Mouse (Mus musculus) hindbrain, embryonic 11.5 days (tissue): ENCODE data around the gene Sphk2. TPM values are rescaled to one million over a fixed set of nuclear protein-coding genes. Genes with fewer than 3 reads are reported as not detected.

Experiments used
- ATAC-seq: fragments of 200-750 bp; cut with Nextera tagmentation; 2 replicates; pipeline ENCODE4 v1.8.0; 2017; ENCODE audit warnings: mild to moderate bottlenecking, moderate TSS enrichment, moderate library complexity; ENCODE audit not compliant: low FRiP score
- DNase-seq: peaks from one replicate; pipeline ENCODE4 v3.0.0-alpha.2; 2015; ENCODE audit warnings: low spot score
- H3K27ac ChIP-seq: fragments of 300-500 bp; sonication (generic); 2 replicates; pipeline ENCODE4 v1.5.1; 2014; ENCODE audit warnings: mild to moderate bottlenecking, low read depth, low read length
- H3K27me3 ChIP-seq: fragments of 300-500 bp; sonication (generic); 2 replicates; pipeline ENCODE4 v1.6.1; 2014; ENCODE audit warnings: mild to moderate bottlenecking, low read length, moderate library complexity, mixed read lengths; ENCODE audit not compliant: control insufficient read depth, insufficient read depth
- H3K36me3 ChIP-seq: fragments of 300-500 bp; sonication (generic); 2 replicates; pipeline ENCODE4 v1.6.1; 2014; ENCODE audit warnings: mild to moderate bottlenecking, low read length, moderate library complexity, mixed read lengths; ENCODE audit not compliant: control insufficient read depth, insufficient read depth
- H3K4me1 ChIP-seq: fragments of 300-500 bp; sonication (generic); replicated peaks from 2 replicates; pipeline ENCODE4 v1.6.1; 2014; ENCODE audit warnings: low read length, mixed read lengths; ENCODE audit not compliant: control insufficient read depth, insufficient read depth
- H3K4me2 ChIP-seq: fragments of 300-500 bp; sonication (generic); replicated peaks from 2 replicates; pipeline ENCODE4 v1.6.1; 2014; ENCODE audit warnings: mild to moderate bottlenecking, low read depth, low read length
- H3K4me3 ChIP-seq: fragments of 300-500 bp; sonication (generic); 2 replicates; pipeline ENCODE4 v1.5.1; 2014; ENCODE audit warnings: low read depth, low read length
- H3K9ac ChIP-seq: fragments of 300-500 bp; sonication (generic); 2 replicates; pipeline ENCODE4 v1.6.1; 2014; ENCODE audit warnings: low read depth, low read length
- H3K9me3 ChIP-seq: fragments of 300-500 bp; sonication (generic); 2 replicates; pipeline ENCODE4 v1.6.1; 2016; ENCODE audit warnings: low read length; ENCODE audit not compliant: control insufficient read depth
- WGBS: fragments of 180-500 bp; shearing (Covaris S2); extraction: QIAGEN DNeasy Blood & Tissue Kit; methylation state at CpG from one replicate; pipeline ENCODE4 v1.1.7; 2014; 5-methylcytosine and 5-hydroxymethylcytosine counted together
- polyA plus RNA-seq: library from polyadenylated mRNA; unstranded; fragments of >200 nt; fragmentation: Nextera tagmentation; extraction: Ambion mirVana; gene quantifications from 2 replicates; pipeline ENCODE4 v1.2.1, GENCODE M21; 2014

The Sphk2 gene
- polyA plus RNA-seq, 1 experiment from 2014 or later, result 13.6 TPM

DNA sequence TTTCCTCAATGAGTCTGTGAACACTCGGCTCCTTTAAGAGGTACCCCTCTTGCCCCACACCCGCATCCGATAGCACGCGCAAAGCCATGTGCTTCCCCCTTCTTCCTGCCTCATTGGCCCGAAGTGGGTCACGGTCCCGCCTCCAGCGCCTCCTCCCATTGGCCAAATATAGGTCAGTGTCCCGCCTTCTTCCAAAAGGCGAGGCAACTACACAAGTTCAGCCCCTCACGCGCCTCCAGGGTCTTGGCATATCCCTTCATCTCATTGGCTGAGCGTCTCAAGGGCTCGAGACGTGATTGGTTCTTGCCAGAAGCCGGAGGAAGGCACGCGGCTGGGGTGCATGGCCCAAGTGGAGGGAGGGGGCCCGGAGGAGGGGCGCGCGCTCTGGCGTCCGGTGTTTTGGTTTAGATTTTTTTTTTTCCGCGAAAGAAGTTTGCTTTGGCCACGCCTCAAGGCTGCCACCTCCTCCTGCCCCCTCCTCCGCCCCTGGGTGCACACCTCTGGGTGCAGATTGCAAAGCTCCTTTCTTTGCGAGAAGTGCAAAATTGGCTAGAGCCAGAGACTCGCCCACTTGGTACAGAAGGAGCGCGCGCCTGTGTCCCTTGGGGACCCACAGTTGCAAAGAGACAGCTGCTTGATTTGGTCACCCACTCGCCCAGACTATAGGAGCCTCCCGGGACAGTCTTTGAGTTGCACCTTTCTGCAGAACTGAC is 12.9 kb downstream of the Sphk2 start, which contains the start of gene Dbp:
Gene Dbp, plus strand, starts transcription at position 359 of the 713 bp plus-strand sequence.
- no peaks in the 10 kb centered on the region for H3K36me3 ChIP-seq
- peak within 1 kb of the TSS; percentile 95 for H3K4me2 ChIP-seq
- H3K4me1 ChIP-seq, result peaks cover 46% of the 10 kb centered on the region
- ATAC-seq (peak; percentile 83), DNase-seq (peak; percentile 98)
- peak within 1 kb of the TSS; percentile 54 for H3K4me3 ChIP-seq
- WGBS, result under 1% methylated on average over 35 of the region's 36 CpGs
- H3K9me3 ChIP-seq, result no peaks in the 10 kb centered on the region
- H3K27me3 ChIP-seq, result peaks cover 7% of the 10 kb centered on the region
- H3K27ac ChIP-seq, result peak within 1 kb of the TSS; percentile 81
- H3K9ac ChIP-seq, result peak within 1 kb of the TSS; percentile 50; the same call in 1 of the 2 replicates

- Histone ChIP-seq H3K9me3 (no peaks in the 10 kb centered on the region), H3K27ac (peak overlapping the region; percentile 81), H3K36me3 (no peaks in the 10 kb centered on the region), H3K4me3 (peak overlapping the region; percentile 39), H3K4me1 (peaks cover 39% of the 10 kb centered on the region), H3K4me2 (peak overlapping the region; percentile 95), H3K9ac (peak overlapping the region; percentile 50; the same call in 1 of the 2 replicates), H3K27me3 (peaks cover 13% of the 10 kb centered on the region)
- DNase-seq (peak; percentile 80), ATAC-seq (peak; percentile 62)
- 1% methylated on average over 13 of the region's 13 CpGs for WGBS
These were observed 13.7 kb downstream of the Sphk2 start for GRCm38 (mm10) chr7:45704046-45704559.

DNA sequence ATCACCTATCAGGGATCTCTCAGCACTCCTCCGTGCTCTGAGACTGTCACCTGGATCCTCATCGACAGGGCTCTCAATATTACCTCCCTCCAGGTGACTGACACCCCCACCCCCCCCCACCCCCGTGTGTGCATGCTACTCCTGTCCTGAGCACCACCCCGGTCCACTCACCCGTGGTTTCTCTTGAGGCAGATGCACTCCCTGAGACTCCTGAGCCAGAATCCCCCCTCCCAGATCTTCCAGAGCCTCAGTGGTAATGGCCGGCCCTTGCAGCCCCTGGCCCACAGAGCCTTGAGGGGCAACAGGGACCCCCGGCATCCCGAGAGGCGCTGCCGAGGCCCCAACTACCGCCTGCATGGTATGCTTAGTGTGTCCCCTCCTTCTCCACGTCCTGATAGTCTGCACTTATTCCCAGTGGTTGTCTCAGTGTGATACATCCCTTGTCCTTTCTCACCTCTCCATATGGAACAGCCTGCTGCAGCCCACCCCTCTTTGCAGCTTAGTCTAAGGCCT is 14.2 kb downstream of the Sphk2 start:
- peak overlapping the region; percentile 39 for H3K4me3 ChIP-seq
- peak overlapping the region; percentile 95 for H3K4me2 ChIP-seq
- H3K27me3 ChIP-seq, result peaks cover 18% of the 10 kb centered on the region
- H3K36me3 ChIP-seq, result no peaks in the 10 kb centered on the region
- peaks cover 35% of the 10 kb centered on the region for H3K4me1 ChIP-seq
- 45% methylated on average over 12 of the region's 12 CpGs for WGBS
- no peaks in the 10 kb centered on the region for H3K9me3 ChIP-seq
- H3K9ac ChIP-seq, result peak overlapping the region; percentile 50; the same call in 1 of the 2 replicates
- ATAC-seq (no peak), DNase-seq (no peak)
- peak overlapping the region; percentile 81 for H3K27ac ChIP-seq

DNA sequence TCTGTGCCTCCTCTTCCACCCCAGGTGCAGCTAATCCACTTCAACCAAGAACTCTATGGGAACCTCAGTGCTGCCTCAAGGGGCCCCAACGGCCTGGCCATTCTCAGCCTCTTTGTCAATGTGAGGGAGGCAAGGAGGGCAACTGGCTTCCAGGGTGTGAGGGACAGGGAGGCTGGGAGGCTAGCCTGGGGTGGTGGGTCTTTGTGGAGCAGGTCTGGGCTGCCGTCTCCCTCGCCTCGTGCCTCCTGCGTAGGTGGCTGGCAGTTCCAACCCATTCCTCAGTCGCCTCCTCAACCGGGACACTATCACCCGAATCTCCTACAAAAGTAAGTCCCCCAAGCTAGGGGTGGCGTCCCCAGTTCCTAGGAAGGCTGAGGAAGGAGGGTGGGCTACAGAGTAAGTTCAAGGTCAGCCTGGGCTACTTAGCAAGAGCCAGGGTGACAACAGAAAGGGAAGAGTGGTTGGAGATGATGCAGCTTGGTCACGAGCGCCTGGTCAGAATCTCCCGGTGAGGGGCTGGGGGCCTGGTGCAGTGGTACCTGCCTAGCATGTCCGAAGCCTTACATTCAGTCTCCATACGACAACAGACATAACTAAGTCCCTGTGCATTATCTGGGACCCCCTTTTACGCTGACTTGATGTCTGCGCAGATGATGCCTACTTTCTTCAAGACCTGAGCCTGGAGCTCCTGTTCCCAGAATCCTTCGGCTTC is 14.8 kb downstream of the Sphk2 start:
- Histone ChIP-seq H3K27me3 (peaks cover 20% of the 10 kb centered on the region), H3K9ac (no peak overlapping the region), H3K9me3 (no peaks in the 10 kb centered on the region), H3K4me2 (no peak overlapping the region), H3K27ac (no peak overlapping the region), H3K4me1 (peaks cover 30% of the 10 kb centered on the region), H3K4me3 (no peak overlapping the region), H3K36me3 (no peaks in the 10 kb centered on the region)
- ATAC-seq, result no peak
- no peak for DNase-seq
- WGBS, result 89% methylated on average over 17 of the region's 17 CpGs

DNA sequence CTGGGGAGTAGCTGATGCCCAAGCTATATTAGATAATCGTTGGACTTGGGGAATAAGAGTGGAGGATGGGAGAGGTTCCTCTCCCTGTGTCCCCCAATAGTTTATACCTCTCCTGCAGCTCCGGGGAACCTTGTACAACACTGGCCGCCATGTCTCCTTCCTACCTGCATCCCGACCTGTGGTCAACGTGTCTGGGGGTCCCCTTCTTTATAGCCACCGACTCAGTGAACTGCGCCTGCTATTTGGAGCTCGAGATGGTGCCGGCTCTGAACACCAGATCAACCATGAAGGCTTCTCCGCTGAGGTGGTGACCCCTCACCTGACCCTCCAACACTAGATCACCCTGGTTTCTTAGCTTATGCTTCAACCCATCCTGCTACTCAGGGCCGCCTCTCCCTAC is 15.5 kb downstream of the Sphk2 start:
- H3K4me1 ChIP-seq, result peaks cover 24% of the 10 kb centered on the region
- 90% methylated on average over 11 of the region's 11 CpGs for WGBS

DNA sequence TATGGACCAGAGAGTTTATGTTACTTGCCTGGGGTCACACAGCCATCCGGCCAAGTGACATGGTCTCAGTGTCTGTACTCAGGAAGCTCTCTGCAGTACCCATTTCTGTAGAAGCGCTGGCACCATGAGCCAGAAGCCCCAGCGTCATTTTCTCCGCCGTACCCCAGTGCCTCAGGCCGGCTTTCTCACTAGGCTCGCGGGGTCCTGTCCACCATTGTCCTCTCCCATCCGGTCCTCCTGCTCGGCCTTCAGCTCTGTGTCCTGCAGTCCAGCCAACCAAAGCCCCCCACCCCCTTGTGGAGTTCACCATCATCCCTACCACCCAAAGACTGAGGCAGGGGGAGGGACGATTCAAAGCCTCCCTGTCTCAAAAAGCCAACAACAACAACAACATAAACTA is 16.2 kb downstream of the Sphk2 start:
- H3K9ac ChIP-seq, result no peak overlapping the region

More for the DNA sequence above, 15.5 kb downstream of the Sphk2 start:
- Histone ChIP-seq H3K27me3 (peaks cover 20% of the 10 kb centered on the region), H3K9ac (no peak overlapping the region), H3K27ac (no peak overlapping the region), H3K4me2 (no peak overlapping the region), H3K4me3 (no peak overlapping the region), H3K9me3 (no peaks in the 10 kb centered on the region), H3K36me3 (no peaks in the 10 kb centered on the region)
- DNase-seq (no peak), ATAC-seq (no peak)

GRCm38 (mm10) chr7:45701072-45701471 is 16.7 kb downstream of the Sphk2 start:
- H3K27me3 ChIP-seq, result peaks cover 20% of the 10 kb centered on the region
- peaks cover 18% of the 10 kb centered on the region for H3K4me1 ChIP-seq
- H3K9ac ChIP-seq, result peak overlapping the region; percentile 46; the same call in 1 of the 2 replicates
- H3K4me2 ChIP-seq, result peak overlapping the region; percentile 58
- H3K9me3 ChIP-seq, result no peaks in the 10 kb centered on the region
- no peak for ATAC-seq
- no peak for DNase-seq
- H3K36me3 ChIP-seq, result no peaks in the 10 kb centered on the region
- H3K27ac ChIP-seq, result no peak overlapping the region; the same call in 1 of the 2 replicates
- WGBS, result 29% methylated on average over 11 of the region's 11 CpGs
- H3K4me3 ChIP-seq, result peak overlapping the region; percentile 33

More for the DNA sequence above, 16.2 kb downstream of the Sphk2 start:
- Histone ChIP-seq H3K4me1 (peaks cover 23% of the 10 kb centered on the region), H3K9me3 (no peaks in the 10 kb centered on the region), H3K36me3 (no peaks in the 10 kb centered on the region), H3K27ac (no peak overlapping the region), H3K4me3 (no peak overlapping the region), H3K4me2 (no peak overlapping the region; the same call in 1 of the 2 replicates), H3K27me3 (peaks cover 20% of the 10 kb centered on the region)
- ATAC-seq (no peak), DNase-seq (no peak)
- WGBS, result 83% methylated on average over 11 of the region's 11 CpGs

GRCm38 (mm10) chr7:45700301-45701015 is 17.3 kb downstream of the Sphk2 start:
- peak; percentile 85 for DNase-seq
- under 1% methylated on average over 17 of the region's 20 CpGs for WGBS
- Histone ChIP-seq H3K9ac (peak overlapping the region; percentile 29), H3K4me2 (peak overlapping the region; percentile 58), H3K4me1 (peaks cover 14% of the 10 kb centered on the region), H3K9me3 (no peaks in the 10 kb centered on the region), H3K36me3 (no peaks in the 10 kb centered on the region), H3K4me3 (peak overlapping the region; percentile 33), H3K27me3 (peaks cover 20% of the 10 kb centered on the region), H3K27ac (no peak overlapping the region)
- ATAC-seq, result peak; percentile 17; the same call in 1 of the 2 replicates
